Mouse (Mus musculus) cerebellum, adult 8-10 months (tissue): Measurements from ENCODE around the gene Nectin2.
"Not testable (repeated sequence)": the region's sequence is repeated elsewhere in the genome, so short reads cannot be mapped to it uniquely, and the experiment has no call there.

Experiments used
- DNase-seq: peaks from one replicate; pipeline ENCODE4 v3.0.0; 2022

The Nectin2 gene

DNA sequence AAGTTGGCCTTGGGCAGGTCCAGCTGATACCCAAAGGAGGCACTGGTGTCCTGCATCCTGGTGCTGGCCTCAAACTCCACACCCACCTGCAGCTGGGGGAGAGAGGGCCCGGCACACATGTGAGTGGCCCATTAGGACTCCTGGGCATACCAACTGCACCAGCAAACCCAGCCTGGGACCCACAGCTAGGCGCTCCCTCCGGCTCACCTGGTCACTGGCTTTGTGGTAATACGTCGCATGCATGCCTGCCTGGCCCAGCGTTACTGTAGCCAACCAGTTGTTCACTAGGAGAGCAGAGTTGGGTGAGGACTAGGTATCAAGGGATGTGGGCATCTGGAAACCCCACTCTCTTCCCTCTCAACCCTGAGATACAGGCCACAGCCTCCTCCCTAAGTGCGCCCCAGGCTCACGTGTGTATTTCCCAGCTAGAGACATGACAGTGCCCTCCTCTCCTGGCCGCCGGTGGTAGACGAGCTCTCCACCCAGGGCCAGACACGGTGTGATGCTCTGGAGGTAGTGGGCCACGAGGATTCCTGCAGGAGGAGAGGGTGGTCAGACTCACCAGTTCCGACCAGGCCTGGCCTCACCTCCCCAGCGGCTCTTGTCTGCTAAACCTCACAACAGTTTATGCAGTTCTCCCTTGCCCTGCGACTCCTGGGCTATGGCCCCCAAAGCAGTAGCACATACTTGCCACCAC lies 47.3 kb downstream of the Nectin2 start:
- no peak for DNase-seq

GRCm38 (mm10) chr7:19701069-19701761 lies 49.1 kb downstream of the Nectin2 start:
- no peak for DNase-seq

GRCm38 (mm10) chr7:19700299-19701068 lies 49.8 kb downstream of the Nectin2 start:
- no peak for DNase-seq

DNA sequence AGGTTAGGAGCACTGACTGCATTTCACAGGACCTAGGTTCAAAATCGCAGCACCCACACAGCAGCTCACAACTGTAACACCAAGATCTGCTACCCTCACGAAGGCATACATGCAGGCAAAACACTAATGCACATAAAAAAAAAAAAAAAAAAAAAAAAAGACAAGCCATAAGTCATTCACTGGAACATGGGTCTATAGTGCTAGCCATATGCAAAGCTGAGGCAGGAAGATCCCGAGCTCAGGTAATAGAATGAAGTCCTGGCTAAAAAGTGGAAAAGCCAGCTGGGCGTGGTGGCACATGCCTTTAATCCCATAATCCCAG lies 50.5 kb downstream of the Nectin2 start:
- no peak for DNase-seq

DNA sequence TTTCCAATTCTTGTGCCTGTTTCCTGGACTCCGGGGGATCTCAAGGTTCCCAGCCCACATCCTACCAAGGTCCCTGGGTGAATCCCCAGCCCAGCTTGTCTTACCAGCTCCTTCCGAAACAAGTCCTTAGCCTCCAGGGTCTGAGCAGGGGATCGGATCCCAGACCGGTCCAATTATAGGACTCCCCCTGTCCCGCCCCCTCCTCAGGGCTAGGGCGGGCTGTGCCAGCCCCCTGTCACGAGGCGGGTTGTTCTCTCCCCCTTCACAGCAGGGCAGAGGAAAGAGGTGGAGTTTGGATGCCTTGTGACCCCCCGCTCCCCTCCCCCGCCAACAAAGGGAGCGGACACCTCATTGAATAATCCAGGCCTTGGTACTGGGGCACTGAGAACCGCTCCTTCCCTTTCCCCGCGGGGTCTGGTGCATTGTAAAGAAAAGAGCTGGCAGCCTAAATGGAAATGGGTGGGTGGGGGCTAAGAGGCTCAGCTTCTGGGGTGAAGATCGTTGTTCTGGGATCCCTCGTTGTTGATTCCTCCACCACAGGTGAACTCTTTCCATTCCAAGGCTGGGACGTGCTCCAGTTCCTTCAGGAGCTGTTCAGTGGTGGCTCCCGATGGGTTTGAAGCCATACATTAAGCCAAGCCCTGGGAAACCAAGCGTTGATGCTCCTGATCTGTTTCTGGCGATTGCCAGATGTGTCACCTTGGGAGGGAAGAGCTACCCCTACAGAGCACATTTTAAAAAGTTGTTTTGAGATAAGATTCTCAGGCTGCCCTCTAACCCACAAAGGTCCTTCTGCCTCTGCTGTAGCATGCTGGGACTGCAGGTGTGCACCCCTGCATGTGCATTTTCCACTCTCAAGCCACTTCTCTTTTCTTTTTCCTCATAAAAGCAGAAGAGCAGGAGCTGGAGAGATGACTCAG lies 51.1 kb downstream of the Nectin2 start, which contains the start of gene Apoe:
Apoe (minus strand) TSS at position 282 of the 920 bp plus-strand sequence.
- no peak for DNase-seq

GRCm38 (mm10) chr7:19697949-19698906 lies 52.1 kb downstream of the Nectin2 start:
- no peak for DNase-seq

DNA sequence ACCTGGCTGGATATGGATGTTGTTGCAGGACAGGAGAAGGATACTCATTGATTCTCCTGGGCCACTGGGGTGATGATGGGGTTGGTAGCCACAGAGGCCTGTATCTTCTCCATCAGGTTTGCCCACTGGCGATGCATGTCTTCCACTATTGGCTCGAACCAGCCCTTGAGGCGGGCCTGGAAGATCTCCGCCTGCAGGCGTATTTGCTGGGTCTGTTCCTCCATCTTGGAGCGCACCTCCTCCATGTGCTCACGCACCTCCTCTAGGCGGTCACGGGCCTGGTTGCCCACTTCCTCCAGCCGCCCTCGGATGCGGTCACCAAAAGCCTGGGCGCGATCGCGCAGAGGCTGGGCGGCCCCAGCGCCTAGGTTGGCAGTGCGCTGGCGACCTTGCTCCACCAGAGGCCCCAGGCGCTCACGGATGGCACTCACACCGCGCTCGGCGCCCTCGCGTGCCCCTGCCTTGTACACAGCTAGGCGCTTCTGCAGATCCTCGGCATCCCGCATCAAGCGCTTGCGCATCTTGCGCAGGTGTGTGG lies 53.9 kb downstream of the Nectin2 start:
- DNase-seq = no peak

- DNase-seq = no peak
Measured at GRCm38 (mm10) chr7:19695881-19696280, 54.4 kb downstream of the Nectin2 start.

DNA sequence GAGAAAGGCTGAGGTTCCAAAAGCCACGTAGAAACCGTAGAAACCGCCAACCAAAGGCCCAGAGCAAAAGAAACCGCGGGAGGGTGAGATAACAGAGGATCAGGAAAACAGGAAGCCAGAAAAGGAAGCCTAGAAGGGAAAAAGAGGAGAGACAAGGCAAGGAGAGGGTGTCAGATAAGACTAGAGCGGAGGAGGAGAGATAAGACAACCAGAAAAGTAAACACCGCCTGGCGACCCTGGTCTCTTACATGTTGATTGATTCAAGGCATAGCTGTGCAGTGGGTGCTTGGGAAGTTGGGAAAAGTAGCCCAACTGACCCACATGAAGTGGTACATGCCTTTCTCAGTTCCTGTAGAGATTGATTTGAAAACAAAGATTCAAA lies 55.1 kb downstream of the Nectin2 start:
- DNase-seq = no peak

DNA sequence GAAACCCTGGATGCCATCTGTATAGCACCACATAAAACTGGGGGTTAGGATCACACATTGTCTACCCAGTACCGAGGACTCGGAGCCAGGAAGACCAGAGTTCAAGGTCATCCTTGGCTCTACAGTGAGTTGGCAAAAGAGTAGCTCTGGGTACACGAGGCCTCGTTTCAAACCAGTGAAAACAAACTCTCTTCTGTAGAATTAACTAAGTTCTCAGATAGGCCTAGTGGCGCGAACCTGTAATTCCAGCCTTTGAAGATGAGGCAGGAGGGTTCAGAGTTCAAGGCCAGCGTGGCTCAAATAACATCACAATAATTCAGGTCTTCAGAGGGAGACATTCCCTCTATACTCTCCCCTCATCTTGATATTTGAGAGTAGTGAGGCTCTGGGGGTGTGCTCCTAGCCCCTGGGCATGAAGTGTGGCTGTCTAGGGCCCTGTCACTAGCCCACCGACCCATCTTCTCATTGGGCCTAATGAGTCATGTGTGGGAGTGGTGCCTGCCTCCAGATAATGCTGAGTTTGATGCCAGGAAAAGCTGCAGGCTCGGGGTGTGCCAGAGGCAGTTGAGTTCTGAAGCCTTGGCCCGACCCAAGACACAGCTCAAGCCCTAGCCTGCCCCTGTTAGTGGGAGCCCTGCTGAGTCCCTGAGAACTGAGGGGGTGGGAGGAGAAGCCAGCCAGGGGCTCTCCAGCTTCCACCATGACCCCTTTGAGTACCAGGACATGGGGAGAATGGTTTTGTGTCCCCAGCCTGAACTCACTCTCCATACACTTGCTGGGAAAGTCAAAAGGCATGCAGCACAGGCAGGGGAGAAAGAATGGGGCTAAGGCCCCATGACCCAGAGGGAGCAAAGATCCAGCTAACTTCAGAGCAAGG lies 55.7 kb downstream of the Nectin2 start:
- no peak for DNase-seq

GRCm38 (mm10) chr7:19693421-19693820 lies 56.9 kb downstream of the Nectin2 start:
- DNase-seq = no peak

DNA sequence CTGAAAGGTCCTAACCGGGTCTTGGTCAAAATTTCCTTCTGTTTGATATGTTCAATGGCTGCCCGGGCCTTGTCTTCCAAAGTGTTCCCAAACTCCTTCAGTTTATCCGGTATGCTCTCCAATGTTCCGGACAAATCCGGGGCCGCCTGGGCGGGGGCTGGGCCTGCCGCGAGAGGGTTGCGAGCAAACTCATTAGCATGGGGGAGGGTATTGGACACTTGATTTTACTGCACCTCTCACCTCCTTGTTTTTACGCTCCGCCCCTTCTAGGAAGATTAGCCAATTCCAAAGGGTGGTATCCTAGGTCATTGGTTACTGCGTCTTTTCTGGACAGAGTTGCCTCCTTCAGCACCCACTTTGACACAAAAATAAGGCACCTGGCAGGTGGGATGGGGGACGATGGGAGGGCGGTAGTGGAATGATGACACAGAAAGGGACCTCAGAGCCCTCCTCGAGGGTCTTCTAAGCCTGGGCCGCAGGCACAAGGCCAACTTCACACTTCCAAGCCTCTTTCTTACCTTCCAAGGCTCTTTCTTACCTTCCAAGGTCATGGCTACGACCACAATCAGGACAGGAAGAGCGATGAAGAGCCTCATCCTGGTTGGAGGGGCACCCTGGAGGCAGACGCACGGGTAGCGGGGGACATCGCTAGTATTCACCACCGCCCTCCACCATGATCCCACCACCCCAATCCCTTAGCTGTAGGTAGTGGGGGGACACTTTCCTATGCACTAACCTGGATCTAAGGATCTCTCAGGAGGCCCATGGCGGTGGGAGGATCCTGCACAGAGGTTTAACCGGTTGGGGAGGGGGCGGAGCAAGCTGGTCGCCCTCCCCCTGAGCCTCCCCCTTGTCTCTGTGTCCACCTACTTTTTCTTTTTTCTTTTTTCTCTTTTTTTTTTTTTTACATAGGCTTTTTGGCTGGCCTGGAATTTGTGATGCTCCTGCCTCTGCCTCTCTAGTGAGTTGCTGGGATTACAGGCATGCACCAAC lies 58.1 kb downstream of the Nectin2 start, which contains the start of gene Apoc1:
Apoc1 (minus strand) TSS at position 788 of the 993 bp plus-strand sequence.
- no peak for DNase-seq

- no peak for DNase-seq
Measured at GRCm38 (mm10) chr7:19691434-19691833, 58.8 kb downstream of the Nectin2 start.

DNA sequence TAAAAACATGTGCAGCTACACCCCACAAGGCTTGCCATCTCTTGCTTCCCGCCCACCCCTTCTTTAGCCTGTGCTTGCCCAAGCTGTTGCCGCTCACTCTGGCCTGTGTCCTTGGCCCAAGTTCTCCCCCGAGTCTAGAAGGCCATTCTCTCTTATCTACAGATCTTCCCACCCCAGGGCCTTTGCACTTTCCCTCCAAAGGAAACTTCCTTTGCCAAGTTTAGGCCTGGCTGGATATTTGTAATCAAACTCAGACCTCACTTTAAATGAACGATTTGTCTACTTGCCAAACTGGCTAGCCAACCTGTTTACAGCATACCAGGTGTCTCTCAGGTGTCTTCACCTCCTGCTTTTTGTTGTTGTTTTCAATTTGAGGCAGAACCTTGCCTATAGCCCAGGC lies 59.4 kb downstream of the Nectin2 start:
- no peak for DNase-seq

- DNase-seq = no peak
Measured at GRCm38 (mm10) chr7:19688611-19689010, 61.7 kb downstream of the Nectin2 start.

- DNase-seq = no peak
Measured at GRCm38 (mm10) chr7:19688101-19688500, 62.2 kb downstream of the Nectin2 start.

- not testable (repeated sequence) for DNase-seq
Measured at GRCm38 (mm10) chr7:19686927-19687583, 63.2 kb downstream of the Nectin2 start.

DNA sequence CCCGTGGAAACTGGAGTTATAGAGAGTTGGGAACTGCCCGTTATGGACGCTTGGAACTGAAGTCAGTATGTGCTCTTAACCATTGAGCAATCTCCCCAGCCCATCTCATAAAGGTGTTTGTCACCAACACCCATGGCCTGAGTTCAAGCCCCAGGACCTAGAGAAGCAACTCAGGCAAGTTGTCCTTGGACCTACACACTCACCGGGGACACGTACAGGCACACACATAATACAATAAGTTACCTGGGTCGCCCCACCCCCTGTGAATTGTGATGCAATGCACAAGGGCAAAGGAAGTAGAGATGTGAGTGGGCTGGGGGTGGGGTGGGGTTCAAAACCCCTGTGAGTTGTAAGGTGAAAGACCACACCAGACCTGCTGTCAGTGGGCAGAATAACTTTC lies 63.8 kb downstream of the Nectin2 start:
- DNase-seq = no peak
